Comparison of ENCODE assay signal across 8 mouse cellular contexts in genomic region chr9:117903025-117903424, GRCm38 (mm10).
DNase-seq lines count a peak whose midpoint lies in the region; ATAC-seq and TF ChIP-seq lines count a peak whose summit lies in the region.

No protein-coding gene starts in this region.

- H3K79me2 ChIP-seq in heart, adult 2 months (replicated peaks; ENCODE audit: control insufficient read depth, insufficient read depth, low read length): no peaks in the 10 kb centered on the region

- peak; percentile 62 for TF ChIP-seq CTCF in heart, adult 2 months (IDR thresholded peaks at IDR 0.05)

- H3K27ac ChIP-seq in heart, adult 2 months: no peak overlapping the region
- no peak overlapping the region for H3K27ac ChIP-seq in intestine, embryonic 14.5 days (ENCODE audit: low read depth)
- no peak overlapping the region for H3K27ac ChIP-seq in limb, embryonic 11.5 days (replicated peaks; ENCODE audit: low read depth, low read length)

- H3K4me2 ChIP-seq in intestine, embryonic 14.5 days (ENCODE audit: low read length): no peak overlapping the region
- no peak overlapping the region for H3K4me2 ChIP-seq in limb, embryonic 11.5 days (ENCODE audit: low read depth, severe bottlenecking)

- WGBS in heart, adult 2 months: 36% methylated on average over 4 of the region's 4 CpGs
- 41% methylated on average over 4 of the region's 4 CpGs for WGBS in intestine, embryonic 14.5 days
- 52% methylated on average over 4 of the region's 4 CpGs for WGBS in limb, embryonic 11.5 days

- intact Hi-C loops in heart, adult 2 months (cut with DNase I): loop anchor here (2.0 to 10.0 kb wide), 2 partner anchors 64 to 132 kb away; no protein-coding TSS in a partner anchor

- TF ChIP-seq POLR2A in heart, adult 2 months (IDR thresholded peaks at IDR 0.05; ENCODE audit: insufficient read depth, low read depth, low read length): no peak

- H3K9me3 ChIP-seq in intestine, embryonic 14.5 days (ENCODE audit: control insufficient read depth, low read length): no peaks in the 10 kb centered on the region
- H3K9me3 ChIP-seq in limb, embryonic 11.5 days (ENCODE audit: control insufficient read depth, low read length): no peaks in the 10 kb centered on the region

- no peak for ATAC-seq in intestine, embryonic 14.5 days (replicated peaks; ENCODE audit: low FRiP score, low TSS enrichment, low read depth)
- no peak for ATAC-seq in limb, embryonic 11.5 days (ENCODE audit: insufficient number of reproducible peaks, low FRiP score, low TSS enrichment, low read depth)

- H3K4me1 ChIP-seq in heart, adult 2 months (ENCODE audit: control insufficient read depth, insufficient read depth, low read length): no peaks in the 10 kb centered on the region
- H3K4me1 ChIP-seq in intestine, embryonic 14.5 days (replicated peaks; ENCODE audit: control insufficient read depth, insufficient read depth, low read length): 0 out of 2 replicates have a peak, but pooled peaks cover 4% of the 10 kb centered on the region
- no peaks in the 10 kb centered on the region for H3K4me1 ChIP-seq in limb, embryonic 11.5 days (ENCODE audit: control insufficient read depth, insufficient read depth, low read length)

- peak; percentile 15 to 40 for DNase-seq in heart, adult 2 months
- DNase-seq in heart, adult 11 months: no peak
- DNase-seq in NIH3T3 (ENCODE audit: low read depth): peak; percentile 35
- DNase-seq in embryo, embryonic 10.5 days (ENCODE audit: low spot score): peak; percentile 50
- DNase-seq in intestine, embryonic 14.5 days (ENCODE audit: low spot score): peak; percentile 60
- DNase-seq in limb, embryonic 11.5 days (ENCODE audit: low spot score): peak; percentile 51
- DNase-seq in naive thymus-derived CD4-positive, alpha-beta T cell, adult 2 months (ENCODE audit: low read depth): peak; percentile 53
- no peak for DNase-seq in urinary bladder, postnatal 4 days (ENCODE audit: low spot score in 2 of 2)

- no peak overlapping the region for H3K4me3 ChIP-seq in heart, adult 2 months
- H3K4me3 ChIP-seq in intestine, embryonic 14.5 days (ENCODE audit: low read depth, low read length): no peak overlapping the region
- H3K4me3 ChIP-seq in limb, embryonic 11.5 days (ENCODE audit: low read depth, low read length): no peak overlapping the region

- no peak for TF ChIP-seq EP300 in heart, adult 2 months (IDR thresholded peaks at IDR 0.05; ENCODE audit: insufficient read depth, low read depth, low read length)

- H3K27me3 ChIP-seq in heart, adult 2 months (ENCODE audit: control insufficient read depth, insufficient read depth, low read length): no peaks in the 10 kb centered on the region
- H3K27me3 ChIP-seq in intestine, embryonic 14.5 days (replicated peaks; ENCODE audit: control insufficient read depth, insufficient read depth, low read length): no peaks in the 10 kb centered on the region
- H3K27me3 ChIP-seq in limb, embryonic 11.5 days (ENCODE audit: control insufficient read depth, insufficient read depth, low read length): no peaks in the 10 kb centered on the region

- no peaks in the 10 kb centered on the region for H3K36me3 ChIP-seq in heart, adult 2 months (ENCODE audit: control insufficient read depth, insufficient read depth, low read length)
- H3K36me3 ChIP-seq in intestine, embryonic 14.5 days (ENCODE audit: control insufficient read depth, insufficient read depth, low read length): no peaks in the 10 kb centered on the region
- H3K36me3 ChIP-seq in limb, embryonic 11.5 days (ENCODE audit: control insufficient read depth, insufficient read depth, low read length): no peaks in the 10 kb centered on the region

- no peak overlapping the region for H3K9ac ChIP-seq in heart, adult 2 months (ENCODE audit: low read depth, low read length)
- no peak overlapping the region for H3K9ac ChIP-seq in intestine, embryonic 14.5 days (ENCODE audit: low read length)
- H3K9ac ChIP-seq in limb, embryonic 11.5 days (ENCODE audit: low read length): no peak overlapping the region

Comparison
In these comparisons a context has a peak if more than half of its experiments do, and no peak if none do; other contexts are left out.
1. DNase-seq: peak in heart, adult 2 months (2 of 2), NIH3T3 (single experiment), embryo, embryonic 10.5 days (single experiment), intestine, embryonic 14.5 days (single experiment), limb, embryonic 11.5 days (single experiment) and naive thymus-derived CD4-positive, alpha-beta T cell, adult 2 months (single experiment); none in heart, adult 11 months (single experiment) and urinary bladder, postnatal 4 days (0 of 2).